Mouse (Mus musculus) spleen, adult 2 months (tissue): ENCODE measurements at regions not wholly inside any gene's neighbourhood (a gene's known extent, or its start where the extent isn't known, plus 50 kb on each side); places are given as distances from the start of the nearest gene placed in this dataset.

ENCODE experiments used
- CTCF ChIP-seq: fragments of 200-500 bp; IDR thresholded peaks from 2 replicates; pipeline ENCODE4 v1.5.1; 2011; ENCODE audit warnings: mild to moderate bottlenecking, inconsistent platforms; ENCODE audit not compliant: insufficient read depth, insufficient read length, insufficient replicate concordance; ENCODE audit errors: extremely low read depth
- POLR2A ChIP-seq: fragments of 200-500 bp; IDR thresholded peaks from 2 replicates; pipeline ENCODE4 v1.6.1; 2011; ENCODE audit warnings: low read depth, low read length, inconsistent platforms

GRCm38 (mm10) chr1:128758294-128758801 is 166.3 kb upstream of the Cxcr4 start:
- TF ChIP-seq POLR2A (no peak), CTCF (no peak)
